Mouse (Mus musculus) right cerebral cortex, postnatal 10 days (tissue): ENCODE measurements around the gene Pla2g4e.

Experiments
- DNase-seq, 2 experiments: peaks; one replicate each; pipeline ENCODE4 v3.0.0; 2021; ENCODE audit warnings: low spot score in 2 of 2

The Pla2g4e gene

GRCm38 (mm10) chr2:120237784-120238183 lies 7.4 kb downstream of the Pla2g4e start:
- no peak for DNase-seq

DNA sequence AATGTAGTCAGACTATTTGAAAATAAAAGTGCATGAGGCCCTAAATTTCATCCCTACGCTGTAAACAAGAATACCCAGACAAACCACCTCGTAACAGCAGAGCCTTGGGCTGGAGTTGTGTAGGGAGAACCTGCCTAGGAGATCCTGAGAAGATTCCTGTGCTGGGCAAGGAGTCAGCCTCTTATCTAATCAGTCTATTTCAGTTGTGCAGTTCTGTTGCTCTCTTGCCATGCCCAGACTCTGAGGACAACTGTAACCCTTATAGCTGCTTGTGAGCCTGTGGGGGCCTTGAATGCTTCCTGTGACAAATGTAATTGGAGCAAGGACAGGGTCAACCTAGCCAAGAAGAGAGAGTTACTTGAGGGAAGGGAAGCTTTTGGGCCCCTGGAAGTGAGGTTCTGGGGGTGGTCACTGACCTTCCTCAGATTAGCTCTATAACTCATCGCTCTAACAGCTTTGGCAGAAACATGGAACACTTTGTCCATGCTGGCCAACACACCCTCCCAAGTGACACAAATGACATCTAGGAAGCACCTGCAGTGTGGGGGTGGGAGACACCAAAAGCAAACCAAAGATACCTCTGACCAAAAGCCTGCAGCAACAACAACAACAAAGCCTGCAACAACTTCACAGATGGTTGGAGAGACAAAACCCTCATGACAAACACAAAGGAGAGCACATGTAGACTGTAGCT lies 9.0 kb downstream of the Pla2g4e start:
- DNase-seq = no peak

GRCm38 (mm10) chr2:120235381-120235780 lies 9.8 kb downstream of the Pla2g4e start:
- DNase-seq = no peak

DNA sequence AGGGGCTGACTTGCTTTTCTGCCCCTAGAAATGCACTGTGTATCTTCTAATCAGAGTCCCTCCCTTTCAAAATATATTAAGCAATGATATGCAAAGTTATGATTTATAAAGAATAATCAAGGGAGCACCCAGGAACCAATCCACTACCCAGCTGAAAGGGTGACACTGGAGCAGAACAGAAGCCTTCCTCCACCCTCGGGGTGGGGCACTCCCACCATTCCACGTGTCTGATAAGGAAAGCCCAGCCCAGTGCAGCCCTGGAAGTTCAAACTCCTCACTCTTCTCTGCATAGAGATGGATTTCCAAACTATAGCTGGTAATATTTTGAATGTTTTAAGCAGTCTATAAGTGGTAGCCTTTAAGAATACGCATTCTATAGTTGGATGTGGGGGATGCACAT lies 13.5 kb downstream of the Pla2g4e start:
- DNase-seq = no peak

DNA sequence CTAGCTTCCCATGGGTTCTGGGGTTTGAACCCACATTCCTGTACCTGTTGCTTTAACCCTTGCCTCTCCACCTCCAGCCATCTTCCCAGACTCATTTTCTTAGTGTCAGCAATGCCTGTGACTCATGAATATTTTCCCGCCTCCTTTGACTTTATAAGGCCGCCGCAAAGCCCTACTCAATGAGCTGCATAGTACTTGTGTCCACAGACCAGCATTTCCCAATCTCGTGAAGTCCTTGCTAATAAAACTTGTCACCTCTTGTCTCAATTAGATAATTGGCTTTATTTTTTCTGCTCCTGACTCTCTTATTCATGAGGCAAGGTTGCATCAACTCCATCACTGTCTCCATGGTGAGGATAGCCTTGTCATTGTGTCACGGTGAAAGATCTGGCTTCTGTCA lies 30.5 kb downstream of the Pla2g4e start:
- no peak for DNase-seq

DNA sequence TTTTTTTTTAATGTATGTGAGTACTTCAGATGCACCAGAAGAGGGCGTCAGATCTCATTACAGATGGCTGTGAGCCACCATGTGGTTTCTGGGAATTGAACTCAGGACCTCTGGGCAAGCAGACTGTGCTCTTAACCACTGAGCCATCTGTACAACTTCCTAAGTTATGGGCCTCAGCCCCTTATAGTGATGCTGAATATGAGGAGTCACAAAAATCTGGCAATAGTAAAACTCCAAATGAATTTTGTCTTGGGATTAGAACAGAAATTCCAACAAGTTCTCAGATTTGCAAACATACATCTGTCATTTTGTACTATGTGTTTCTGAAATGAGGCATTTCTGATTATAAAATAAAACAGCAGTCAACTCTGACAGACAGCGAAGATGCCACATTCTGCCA lies 33.7 kb downstream of the Pla2g4e start:
- no peak for DNase-seq

DNA sequence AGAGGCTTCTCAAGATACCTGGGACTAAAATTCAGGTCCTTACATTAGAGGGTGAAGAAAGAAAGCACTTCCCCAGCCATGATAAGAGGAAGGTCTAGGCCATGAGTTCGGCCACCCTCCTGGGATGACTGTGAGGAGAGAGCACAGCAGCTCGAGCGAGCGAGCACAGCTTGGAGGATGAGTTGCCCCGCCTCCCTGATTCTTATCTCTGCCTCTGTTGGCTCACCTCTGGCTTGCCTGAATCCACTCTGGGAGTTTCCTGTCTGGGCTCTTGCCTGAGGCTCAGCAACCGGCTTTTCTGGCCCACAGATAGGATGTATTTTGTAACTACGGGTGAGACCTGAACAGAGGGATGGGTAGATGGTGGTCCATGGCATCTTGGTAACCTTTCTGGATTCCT lies 37.2 kb downstream of the Pla2g4e start:
- DNase-seq = no peak

GRCm38 (mm10) chr2:120207028-120207427 lies 38.1 kb downstream of the Pla2g4e start:
- no peak for DNase-seq

DNA sequence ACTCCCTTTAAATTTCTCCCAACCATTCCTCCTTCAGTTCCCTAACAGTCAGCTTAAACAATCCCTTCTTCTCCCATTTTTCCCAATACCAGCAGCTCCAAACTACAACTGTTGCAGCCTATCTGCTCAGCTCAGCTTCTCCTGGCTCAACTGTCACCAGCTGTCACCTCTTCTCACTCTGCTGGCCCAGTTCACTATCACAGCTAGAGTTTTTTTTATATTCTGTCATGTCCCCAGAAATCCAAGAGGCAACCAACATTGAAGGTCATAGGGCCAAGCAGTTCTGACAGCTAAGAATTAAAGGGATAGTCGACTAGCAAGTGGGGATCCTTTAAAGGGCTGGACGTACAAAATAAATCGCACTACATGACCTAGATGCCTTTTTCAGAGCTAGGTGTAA lies 41.4 kb downstream of the Pla2g4e start:
- no peak for DNase-seq

DNA sequence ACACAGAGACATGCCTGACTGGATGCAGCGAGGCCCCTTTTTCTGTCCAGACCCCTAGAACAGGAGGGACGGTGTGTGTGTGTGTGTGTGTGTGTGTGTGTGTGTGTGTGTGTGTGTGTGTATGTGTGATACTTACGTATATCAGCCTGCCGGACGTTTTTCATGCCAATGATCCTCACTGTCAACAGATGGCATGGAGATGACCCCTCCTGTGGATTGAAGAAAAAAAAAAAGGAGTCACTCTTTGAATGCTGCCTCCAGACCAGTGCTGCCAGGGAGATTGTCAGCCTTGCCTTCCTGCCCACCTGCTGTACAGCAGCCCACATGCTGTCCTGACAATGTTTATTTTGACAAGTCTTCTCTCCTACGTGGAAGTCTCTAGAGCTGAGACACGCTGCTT lies 45.1 kb downstream of the Pla2g4e start:
- DNase-seq = no peak

DNA sequence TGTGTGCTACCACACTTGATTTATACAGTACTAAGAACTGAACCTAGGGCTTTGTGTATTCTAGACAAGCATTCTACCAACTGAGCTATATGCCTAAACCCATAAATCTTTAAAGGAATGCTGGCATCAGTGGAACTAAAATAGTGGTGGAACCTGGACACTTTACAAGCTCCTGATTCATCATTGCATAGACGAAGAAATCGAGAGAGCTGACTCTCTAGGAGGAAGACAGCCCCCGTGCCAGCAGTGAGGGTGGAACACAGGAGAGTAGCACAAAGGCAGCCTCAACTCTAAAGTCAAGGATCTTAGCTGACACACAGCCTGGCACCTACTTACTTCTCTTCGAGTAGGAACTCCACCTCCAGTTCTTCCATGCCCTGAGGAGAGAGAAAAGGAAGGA lies 57.0 kb downstream of the Pla2g4e start:
- DNase-seq = no peak

DNA sequence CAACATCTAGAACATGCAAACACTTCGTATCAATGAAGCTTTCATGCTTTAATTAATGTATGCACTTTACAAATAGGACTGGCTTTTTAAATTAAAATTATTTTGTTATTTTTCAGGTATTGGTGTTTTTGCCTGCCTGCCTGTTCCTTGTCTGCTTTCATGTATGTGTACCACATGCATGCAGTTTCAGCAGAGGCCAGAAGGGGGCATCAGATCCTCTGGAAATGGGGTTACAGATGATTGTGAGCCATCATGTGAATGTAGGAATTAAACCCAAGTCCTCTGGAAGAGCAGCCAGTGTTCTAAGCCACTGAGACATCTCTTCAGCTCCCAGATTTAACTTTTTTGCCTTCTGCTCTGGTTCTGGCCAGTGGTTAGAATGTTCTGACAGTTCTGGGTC lies 57.6 kb downstream of the Pla2g4e start:
- no peak for DNase-seq

DNA sequence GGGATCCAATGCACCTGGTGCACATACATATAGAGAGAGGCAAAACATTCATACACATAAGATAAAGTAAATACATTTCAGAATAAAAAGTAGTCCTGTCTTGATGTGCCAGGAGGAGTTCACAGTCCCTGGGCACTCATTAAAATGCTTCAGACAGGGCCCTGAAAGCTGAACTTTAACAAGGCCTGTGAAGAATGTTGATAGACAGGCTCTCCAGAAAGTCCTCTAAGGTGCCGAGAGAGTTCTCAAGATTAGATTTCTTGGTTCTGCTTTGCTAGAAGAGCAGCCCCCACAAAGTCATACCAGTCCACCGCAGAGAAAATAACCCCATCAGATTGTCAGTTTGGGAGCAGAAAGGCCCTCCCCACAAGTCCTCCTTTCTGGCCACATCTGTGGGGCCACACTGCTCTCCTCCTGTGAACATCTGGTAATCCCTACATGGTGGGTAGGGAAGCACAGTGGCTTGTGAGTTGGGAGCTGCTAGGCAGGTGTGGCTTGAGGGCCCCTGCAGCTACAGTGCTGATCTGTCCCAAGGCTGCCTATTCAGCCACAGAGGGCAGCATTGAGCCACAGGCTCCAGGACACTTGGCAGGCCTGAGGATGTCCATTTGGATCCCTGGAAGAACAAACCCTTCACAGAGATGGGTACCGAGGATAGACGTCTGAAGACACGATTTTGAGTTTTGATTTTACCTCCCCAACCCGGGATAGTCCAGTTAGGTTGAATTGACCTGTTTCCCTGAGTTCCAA lies 59.4 kb downstream of the Pla2g4e start:
- DNase-seq = no peak

- DNase-seq = no peak
Measured at GRCm38 (mm10) chr2:120178936-120179335, 66.2 kb downstream of the Pla2g4e start.

GRCm38 (mm10) chr2:120173718-120174117 lies 71.4 kb downstream of the Pla2g4e start:
- DNase-seq = peak in 1 of 2 experiments; percentile 56

DNA sequence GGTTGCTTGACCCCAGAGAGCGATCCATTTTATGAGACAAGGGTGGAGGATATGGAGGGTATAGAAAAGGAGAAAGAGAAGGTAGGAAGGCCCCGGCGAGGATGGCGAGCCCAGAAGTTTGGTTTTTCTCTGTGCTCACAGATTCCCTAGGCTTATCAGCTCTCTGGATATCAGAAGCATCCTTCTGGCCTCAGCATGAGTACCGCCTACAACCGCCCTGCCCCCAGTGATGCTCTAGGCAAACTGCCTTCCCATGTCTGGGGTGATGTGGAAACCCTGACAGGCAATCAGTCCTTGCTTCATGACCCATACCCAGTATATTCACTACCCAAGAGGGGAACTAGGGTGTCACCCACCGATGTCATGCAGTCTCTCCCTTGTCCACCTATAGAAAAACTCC lies 73.8 kb downstream of the Pla2g4e start:
- no peak for DNase-seq

GRCm38 (mm10) chr2:120170726-120171125 lies 74.4 kb downstream of the Pla2g4e start:
- DNase-seq = peak in 1 of 2 experiments; percentile 34

- no peak for DNase-seq
Measured at GRCm38 (mm10) chr2:120169382-120169781, 75.8 kb downstream of the Pla2g4e start.

DNA sequence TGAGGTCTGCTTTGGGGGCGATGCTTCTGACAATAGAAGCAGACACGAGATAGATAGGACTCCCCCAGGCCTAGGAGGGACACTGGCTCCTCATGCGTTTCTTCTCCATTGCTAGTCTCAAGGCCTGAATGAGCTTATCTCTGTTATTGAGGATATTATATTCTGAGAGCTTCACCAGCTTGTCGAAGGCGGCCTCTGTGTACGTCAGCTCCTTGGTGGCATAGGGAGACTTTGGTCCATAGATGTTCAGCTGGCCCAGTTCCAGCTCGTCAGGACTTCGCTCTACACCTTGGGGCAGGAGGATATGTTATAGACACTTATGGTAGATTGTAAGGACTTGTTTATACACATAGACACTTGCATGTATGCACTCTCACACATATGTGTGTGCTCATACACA lies 77.4 kb downstream of the Pla2g4e start:
- DNase-seq = no peak

- peak in 1 of 2 experiments; percentile 31 for DNase-seq
Measured at GRCm38 (mm10) chr2:120165474-120165873, 79.7 kb downstream of the Pla2g4e start.

- DNase-seq = no peak
Measured at GRCm38 (mm10) chr2:120159434-120159833, 85.7 kb downstream of the Pla2g4e start.

- no peak for DNase-seq
Measured at GRCm38 (mm10) chr2:120158846-120159245, 86.3 kb downstream of the Pla2g4e start.

DNA sequence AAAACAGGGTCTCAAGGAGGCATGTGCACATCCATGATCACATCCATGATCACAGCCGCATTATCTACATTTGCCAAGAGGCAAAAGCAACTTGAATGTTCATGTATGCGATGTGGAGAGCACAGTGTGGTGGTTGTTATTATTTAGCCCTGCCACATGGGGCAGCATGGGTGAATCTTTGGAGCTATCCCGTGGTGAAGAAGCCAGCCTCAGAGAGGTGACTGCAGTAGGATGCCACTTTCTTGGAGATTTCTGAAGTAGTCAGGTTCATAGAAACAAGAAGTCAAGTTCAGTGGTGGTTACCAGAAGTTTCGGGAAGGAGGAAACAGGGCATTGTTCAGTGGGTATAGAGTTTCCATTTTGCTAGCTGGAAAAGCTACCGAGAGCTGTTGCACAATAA lies 87.1 kb downstream of the Pla2g4e start:
- DNase-seq = no peak
